Mouse (Mus musculus) B cell, adult 67 days (primary cell): ENCODE measurements around the gene Mst1r. TPM values are rescaled to one million over a fixed set of nuclear protein-coding genes. Genes with fewer than 3 reads are reported as not detected.

ENCODE experiments used
- total RNA-seq, 2 experiments: library from RNA; stranded (reverse); gene quantifications; 4 replicates each; pipeline ENCODE4 v1.2.4; 2023

Mst1r gene
- total RNA-seq, result under 1 TPM in 1 of 2 experiments, not detected in 1; 0.41 TPM

DNA sequence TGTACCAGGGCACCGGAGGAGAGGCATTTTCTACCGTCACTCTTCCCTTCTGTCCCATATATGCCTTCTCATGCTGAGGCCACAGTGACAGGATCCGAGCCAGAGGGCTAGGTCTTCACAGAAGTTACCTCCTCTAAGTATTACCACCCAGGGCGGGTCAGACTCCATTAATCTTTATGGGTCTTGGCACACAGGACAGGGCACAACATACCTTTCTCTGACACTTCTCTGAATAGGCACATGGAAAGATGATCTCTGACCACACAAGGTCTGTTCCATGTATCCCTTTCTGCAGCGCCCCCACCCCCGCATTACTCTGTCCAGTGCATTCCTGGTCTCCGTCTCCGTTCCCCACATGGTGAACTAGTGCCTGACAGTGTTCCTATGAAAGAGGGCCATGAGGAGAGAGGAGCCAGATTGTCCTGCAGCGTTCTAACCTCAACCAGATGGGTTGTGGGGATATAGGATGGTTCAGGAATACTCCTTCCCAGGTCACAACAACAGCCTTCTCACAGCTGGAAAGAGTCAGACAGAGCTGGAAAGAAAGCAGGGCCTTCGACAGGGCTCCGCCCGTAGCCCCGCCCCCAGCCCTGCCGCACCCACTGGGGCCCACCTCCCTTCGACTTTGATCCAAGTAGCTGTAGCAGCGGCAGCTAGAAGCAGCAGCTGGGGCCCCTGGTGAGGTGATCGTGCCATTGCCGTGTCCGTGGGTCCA lies at the start of gene Mst1r:
Mst1r (plus strand) TSS at position 622 of the 715 bp plus-strand sequence.

DNA sequence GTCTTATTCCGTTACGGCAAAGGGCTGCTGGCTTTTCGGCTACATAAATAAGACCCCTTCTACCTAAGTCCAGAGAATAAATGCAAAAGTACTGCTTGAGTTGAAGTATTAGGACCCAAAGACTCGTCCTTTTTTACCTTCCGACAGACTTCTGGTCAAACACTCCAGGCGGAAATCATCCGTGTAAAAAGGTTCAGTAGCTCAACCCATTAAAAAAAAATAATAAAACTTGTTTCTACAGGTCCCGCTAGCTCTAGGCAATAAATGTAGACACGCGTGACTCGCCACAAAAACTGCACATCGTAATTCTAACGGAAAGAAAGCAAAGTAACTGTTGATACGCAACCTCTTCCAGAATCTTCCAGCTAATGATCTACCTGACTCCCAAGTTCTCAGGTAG lies 33.5 kb upstream of the Mst1r start, which contains the start of gene Rbm6:
Rbm6 (minus strand) TSS at position 101 of the 400 bp plus-strand sequence.

DNA sequence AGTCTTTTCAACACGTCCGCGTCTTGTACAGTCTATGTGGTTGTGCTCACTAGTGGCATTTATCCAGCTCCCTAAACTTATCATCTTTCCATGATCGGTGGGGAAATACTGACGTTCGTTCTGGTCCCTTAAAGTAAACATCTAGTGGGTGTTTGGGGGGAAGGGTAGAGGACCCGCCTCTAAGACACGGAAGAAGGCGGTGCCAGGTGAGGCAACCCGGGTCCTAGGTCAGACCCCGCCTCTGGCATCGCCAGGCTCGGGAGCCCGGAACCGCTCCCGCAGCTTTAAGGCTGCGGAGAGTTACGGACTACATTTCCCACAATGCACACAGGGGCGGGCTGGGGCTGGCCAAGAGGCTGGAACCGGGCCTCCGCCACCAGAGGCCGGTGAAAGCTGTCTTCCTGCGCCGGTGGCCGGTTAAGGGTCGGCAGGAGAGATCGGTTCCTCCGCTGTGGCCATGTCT lies 18.8 kb upstream of the Mst1r start, which contains the start of gene Mon1a:
Mon1a (plus strand) TSS at position 348 of the 463 bp plus-strand sequence.

DNA sequence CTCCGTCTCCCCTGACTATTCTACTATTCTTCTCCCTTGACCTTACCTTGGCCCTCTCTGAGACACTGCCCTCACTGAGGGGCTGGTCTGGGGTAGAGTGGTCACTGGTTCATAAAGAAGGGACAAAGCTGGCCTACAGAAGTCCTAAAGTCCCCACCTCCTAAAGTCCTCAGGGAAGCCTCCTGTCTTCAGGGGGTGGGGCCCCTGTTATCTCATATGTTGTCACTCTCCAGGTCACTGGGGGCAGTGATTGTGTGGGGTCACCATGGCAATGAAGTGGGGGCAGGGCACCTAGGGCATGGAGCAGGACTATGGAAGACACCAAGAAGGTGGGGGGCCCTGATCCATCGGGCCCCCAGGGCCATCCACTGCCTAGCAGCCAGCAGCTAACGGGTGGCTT lies 21.5 kb downstream of the Mst1r start, which contains the start of gene Actl11:
Actl11 (plus strand) TSS at position 301 of the 400 bp plus-strand sequence.

DNA sequence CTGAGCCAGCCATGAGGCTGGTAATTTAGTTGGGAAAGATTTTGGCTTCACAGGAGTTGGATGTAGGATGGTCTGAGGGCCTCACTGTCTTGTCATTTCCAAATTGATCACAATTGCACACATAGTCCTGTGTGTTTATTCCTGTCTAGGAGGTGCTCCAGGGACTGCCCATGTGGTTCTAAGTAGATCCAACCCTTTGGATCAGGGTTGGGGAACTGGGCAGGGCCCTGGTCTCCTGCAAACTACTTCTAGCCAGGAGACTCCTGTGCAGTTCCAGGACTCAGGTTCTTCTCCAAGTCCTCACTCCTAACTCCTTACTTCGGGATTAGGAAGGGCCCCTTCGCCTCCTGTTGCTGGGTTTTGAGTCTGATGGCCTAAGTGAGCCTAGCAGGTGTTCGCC lies 28.7 kb downstream of the Mst1r start, which contains the start of gene Camkv:
Camkv (plus strand) TSS at position 301 of the 400 bp plus-strand sequence.

DNA sequence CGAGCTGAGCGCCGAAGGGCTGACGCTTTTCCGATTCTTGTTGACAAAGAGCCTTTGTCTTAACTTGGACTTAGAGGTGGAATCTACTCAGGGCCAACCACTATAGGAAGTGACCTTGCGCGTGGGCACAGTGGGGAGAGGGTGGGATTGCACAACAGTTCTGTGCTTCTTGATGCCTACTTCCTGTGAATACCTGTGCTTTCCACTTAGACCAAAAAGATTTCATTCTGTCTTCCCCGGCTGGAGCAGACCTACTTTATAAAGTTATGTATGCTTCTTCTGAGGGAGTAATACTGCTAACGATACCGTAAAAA lies 43.2 kb downstream of the Mst1r start, which contains the start of gene Traip:
Traip (plus strand) TSS at position 215 of the 314 bp plus-strand sequence.

Other genes with a start within 250 kb of the Mst1r start
- not detected for gene Slc38a3, start 237.3 kb upstream of the Mst1r start, total RNA-seq
- gene Gnat1, start 227.2 kb upstream of the Mst1r start, total RNA-seq, result 1 to 10 TPM in 1 of 2 experiments, not detected in 1; 1.6 TPM
- not detected for gene Sema3f, start 196.4 kb upstream of the Mst1r start, total RNA-seq
- gene Rbm5, start 135.9 kb upstream of the Mst1r start, total RNA-seq, result 100 to 1,000 TPM; 397 to 424 TPM
- 100 to 1,000 TPM; 117 to 128 TPM for gene Rbm6, start 33.6 kb upstream of the Mst1r start, total RNA-seq
- gene Mon1a, start 18.7 kb upstream of the Mst1r start, total RNA-seq, result 10 to 100 TPM; 16.1 to 21.0 TPM
- gene Actl11, start 21.6 kb downstream of the Mst1r start, total RNA-seq, result not detected
- not detected for gene Camkv, start 28.8 kb downstream of the Mst1r start, total RNA-seq
- gene Traip, start 43.3 kb downstream of the Mst1r start, total RNA-seq, result 1 to 10 TPM; 5.9 to 9.3 TPM
- 100 to 1,000 TPM; 209 to 244 TPM for gene Uba7, start 68.6 kb downstream of the Mst1r start, total RNA-seq
- not detected for gene Gm20661, start 76.2 kb downstream of the Mst1r start, total RNA-seq
- gene Inka1, start 79.0 kb downstream of the Mst1r start, total RNA-seq, result 1 to 10 TPM; 4.9 to 6.0 TPM
- gene Cdhr4, start 85.6 kb downstream of the Mst1r start, total RNA-seq, result under 1 TPM in 1 of 2 experiments, not detected in 1; 0.38 TPM
- gene Gm20662, start 89.5 kb downstream of the Mst1r start, total RNA-seq, result 1 to 10 TPM in 1 of 2 experiments, not detected in 1; 3.6 TPM
- 100 to 1,000 TPM; 133 to 142 TPM for gene Ip6k1, start 95.6 kb downstream of the Mst1r start, total RNA-seq
- gene Gmppb, start 142.4 kb downstream of the Mst1r start, total RNA-seq, result 10 to 100 TPM; 31.3 to 38.4 TPM
- gene Amigo3, start 146.3 kb downstream of the Mst1r start, total RNA-seq, result 10 to 100 TPM in 1 of 2 experiments, 1 to 10 TPM in 1; 7.0 to 12.0 TPM
- under 1 TPM in 1 of 2 experiments, not detected in 1; 0.23 TPM for gene Mst1, start 173.6 kb downstream of the Mst1r start, total RNA-seq
- 100 to 1,000 TPM; 206 to 230 TPM for gene Rnf123, start 176.5 kb downstream of the Mst1r start, total RNA-seq
- gene Apeh, start 187.7 kb downstream of the Mst1r start, total RNA-seq, result 100 to 1,000 TPM; 126 to 158 TPM